18 mouse cellular contexts compared by ENCODE assay signal in the genomic region with DNA sequence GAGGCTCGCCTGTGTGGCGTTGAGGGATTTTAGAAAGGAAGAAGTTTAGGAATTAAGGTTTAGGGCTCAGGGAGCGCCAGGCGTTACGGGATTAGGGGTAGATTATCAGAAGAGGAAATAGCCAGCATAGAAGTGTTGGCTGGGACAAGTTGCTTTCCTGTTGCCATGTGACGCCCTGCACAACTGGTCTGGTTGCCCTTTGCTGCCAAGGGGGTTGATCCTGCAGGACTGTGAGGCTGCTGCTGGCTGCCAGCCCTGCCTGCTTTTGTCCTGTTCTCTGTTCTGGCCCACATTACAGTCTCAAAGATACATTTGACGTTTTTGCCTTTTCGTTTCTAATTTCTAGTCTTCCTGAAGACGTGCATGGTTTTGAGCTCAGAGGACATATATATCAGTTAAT. TPM values are rescaled to one million over a fixed set of nuclear protein-coding genes. Genes with fewer than 3 reads are reported as not detected.
DNase-seq lines count a peak whose midpoint lies in the region; ATAC-seq and TF ChIP-seq lines count a peak whose summit lies in the region.
"Had no signal": no experiment of that assay in that cellular context is flagged by ENCODE, and none has a peak within 500 bp of the region (broad histone marks: within the 10 kb centered on the region; RNA-seq: fewer than 3 reads in every experiment).

No protein-coding gene starts in this region.

- no peak for TF ChIP-seq CTCF in layer of hippocampus, adult 2 months (conservative IDR thresholded peaks at IDR 0.05)

- ATAC-seq in monocyte, adult 5-6 weeks (replicated peaks; ENCODE audit: insufficient number of reproducible peaks, low FRiP score, low TSS enrichment, poor library complexity, severe bottlenecking): no peak
- ATAC-seq: hindbrain, embryonic 16.5 days; midbrain, embryonic 16.5 days had no signal

- no peak overlapping the region for H3K4me3 ChIP-seq in layer of hippocampus, adult 2 months
- H3K4me3 ChIP-seq: embryonic facial prominence, embryonic 15.5 days; forebrain, embryonic 12.5 days; heart, embryonic 15.5 days; left cerebral cortex, adult 2 months; neural tube, embryonic 13.5 days had no signal

- DNase-seq in gastrocnemius, postnatal 25 days: peak; percentile 56
- no peak for DNase-seq in gastrocnemius, postnatal 10 days
- no peak for DNase-seq in layer of hippocampus, adult 2 months (ENCODE audit: low spot score in 2 of 2)
- no peak for DNase-seq in layer of hippocampus, postnatal 14 days (ENCODE audit: low spot score in 2 of 2)
- DNase-seq in heart, adult 9 months (ENCODE audit: low spot score in 2 of 2): peak; percentile 43 to 57
- peak; percentile 44 for DNase-seq in kidney, postnatal 14 days
- no peak for DNase-seq in ovary, postnatal 14 days (ENCODE audit: low spot score)
- DNase-seq: cerebellum, adult 2 months; thymus, adult 18-20 months had no signal

- peak overlapping the region; percentile 49; the same call in 1 of the 2 replicates for H3K27ac ChIP-seq in layer of hippocampus, adult 2 months
- H3K27ac ChIP-seq: embryonic facial prominence, embryonic 15.5 days; forebrain, embryonic 12.5 days; heart, embryonic 15.5 days; left cerebral cortex, adult 2 months; liver, embryonic 14.5 days; neural tube, embryonic 13.5 days had no signal

RNA-seq across cellular contexts. Expression of a gene that starts 12.5 kb away (rescaled TPM):
- 100 to 1,000 TPM; 153 to 164 TPM for total RNA-seq in gastrocnemius, postnatal 25 days (2021)
- 100 to 1,000 TPM; 189 to 194 TPM for total RNA-seq in gastrocnemius, postnatal 10 days (2021)
- total RNA-seq in layer of hippocampus, adult 2 months (2021): 100 to 1,000 TPM; 341 to 355 TPM
- total RNA-seq in layer of hippocampus, postnatal 14 days (2021): 100 to 1,000 TPM; 357 to 369 TPM
- 340 to 400 TPM (median 366 TPM) in 3 replicates for total RNA-seq in monocyte, adult 5-6 weeks (2017)

RNA-seq across cellular contexts. Expression of a gene that starts 34.9 kb away (rescaled TPM):
- total RNA-seq in gastrocnemius, postnatal 25 days (2021): 1 to 10 TPM; 6.6 to 7.0 TPM
- 10 to 100 TPM; 17.6 to 26.2 TPM for total RNA-seq in gastrocnemius, postnatal 10 days (2021)
- total RNA-seq in layer of hippocampus, adult 2 months (2021): 1 to 10 TPM; 9.0 to 9.7 TPM
- 10 to 100 TPM; 12.6 to 13.8 TPM for total RNA-seq in layer of hippocampus, postnatal 14 days (2021)
- total RNA-seq in monocyte, adult 5-6 weeks (2017): 29.5 to 41.3 TPM (median 31.6 TPM) in 3 replicates

RNA-seq across cellular contexts. Expression of a gene that starts 52.4 kb away (rescaled TPM):
- 1 to 10 TPM; 3.1 to 4.8 TPM for total RNA-seq in gastrocnemius, postnatal 25 days (2021)
- 10 to 100 TPM; 12.3 to 21.0 TPM for total RNA-seq in gastrocnemius, postnatal 10 days (2021)
- total RNA-seq in layer of hippocampus, adult 2 months (2021): 10 to 100 TPM; 17.1 to 18.5 TPM
- total RNA-seq in layer of hippocampus, postnatal 14 days (2021): 10 to 100 TPM; 29.1 to 34.9 TPM
- 1.2 to 3.4 TPM (median 1.2 TPM) in 3 replicates for total RNA-seq in monocyte, adult 5-6 weeks (2017)

Comparison
In these comparisons a context has a peak if more than half of its experiments do, and no peak if none do; other contexts are left out.
1. DNase-seq: peak in gastrocnemius, postnatal 25 days (single experiment), heart, adult 9 months (2 of 2) and kidney, postnatal 14 days (single experiment); none in gastrocnemius, postnatal 10 days (single experiment), layer of hippocampus, adult 2 months (0 of 2), layer of hippocampus, postnatal 14 days (0 of 2) and ovary, postnatal 14 days (single experiment).